Mouse (Mus musculus) megakaryocyte, adult 5-6 weeks (primary cell): ENCODE measurements at regions not wholly inside any gene's neighbourhood (a gene's known extent, or its start where the extent isn't known, plus 50 kb on each side); places are given as distances from the start of the nearest gene placed in this dataset.
A peak's percentile ranks its signal among the peaks of the same experiment; 100 is the strongest.

Experiments
- ATAC-seq: 2 replicates; pipeline ENCODE4 v1.8.0; 2016; ENCODE audit warnings: mild to moderate bottlenecking, inconsistent platforms; ENCODE audit not compliant: poor library complexity, severe bottlenecking

DNA sequence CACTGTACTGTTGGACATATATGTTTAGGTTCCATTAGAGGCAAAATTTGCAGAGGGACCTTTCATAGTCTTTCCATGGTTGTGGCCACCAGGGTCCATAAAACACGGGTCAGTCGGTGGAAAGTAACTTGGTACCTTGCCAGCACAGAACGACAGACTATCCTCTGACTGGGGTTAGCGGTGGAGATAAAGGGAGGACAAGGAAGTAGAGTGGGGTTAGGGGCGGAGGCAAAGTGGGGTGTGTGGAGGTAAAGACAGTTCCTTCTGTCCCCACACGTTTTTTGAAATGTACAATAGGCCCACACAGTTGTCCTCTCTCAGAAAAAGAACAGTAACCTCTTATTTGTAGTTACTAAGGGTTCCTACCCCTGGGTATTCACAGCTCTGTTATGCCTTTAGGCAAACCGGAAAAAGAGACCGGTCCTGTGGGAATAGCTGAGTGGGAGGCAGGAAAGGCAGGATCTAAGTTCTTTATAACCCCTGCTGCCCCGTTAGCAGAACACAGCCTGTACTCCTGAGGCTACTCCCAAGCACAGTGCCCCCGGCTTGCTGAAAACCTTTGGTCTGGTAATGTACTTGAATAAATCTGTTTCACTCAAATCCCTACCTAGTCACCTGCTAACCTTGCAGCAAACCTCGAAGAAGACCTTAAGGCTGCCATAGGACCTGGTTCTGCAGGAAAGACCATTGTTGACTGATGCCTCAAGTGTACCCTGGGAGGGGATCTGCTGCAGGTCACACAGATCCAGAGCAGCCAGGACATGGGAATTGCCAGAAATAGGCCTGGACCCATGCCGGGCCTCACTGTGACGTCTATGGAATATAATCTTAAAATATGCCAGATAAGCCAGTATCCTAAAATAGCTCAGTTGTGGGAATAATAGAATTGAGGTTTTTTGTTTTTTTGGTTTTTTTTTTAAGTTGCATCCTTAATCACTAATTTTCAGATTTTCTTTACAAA is 51.6 kb upstream of the Gm29133 start:
- peak; percentile 73 for ATAC-seq
